Mouse (Mus musculus) embryonic facial prominence, embryonic 13.5 days (tissue): ENCODE data around the gene Pex7. TPM values are rescaled to one million over a fixed set of nuclear protein-coding genes. Genes with fewer than 3 reads are reported as not detected.
A peak's percentile ranks its signal among the peaks of the same experiment; 100 is the strongest.
"Not testable (repeated sequence)": the region's sequence is repeated elsewhere in the genome, so short reads cannot be mapped to it uniquely, and the experiment has no call there.

Experiments
- ATAC-seq: fragments of 200-750 bp; cut with Nextera tagmentation; 2 replicates; pipeline ENCODE4 v1.8.0; 2017; ENCODE audit warnings: low read depth; ENCODE audit not compliant: insufficient number of reproducible peaks, insufficient read depth, low FRiP score, low TSS enrichment
- H3K27ac ChIP-seq: fragments of 300-500 bp; sonication (generic); 2 replicates; pipeline ENCODE4 v1.5.1; 2015; ENCODE audit warnings: moderate library complexity, mild to moderate bottlenecking, inconsistent platforms
- H3K27me3 ChIP-seq: fragments of 300-500 bp; sonication (generic); 2 replicates; pipeline ENCODE4 v1.6.1; 2015; ENCODE audit warnings: mild to moderate bottlenecking, inconsistent platforms
- H3K36me3 ChIP-seq: fragments of 300-500 bp; sonication (generic); 2 replicates; pipeline ENCODE4 v1.6.1; 2015; ENCODE audit warnings: mild to moderate bottlenecking, inconsistent platforms
- H3K4me1 ChIP-seq: fragments of 300-500 bp; sonication (generic); 2 replicates; pipeline ENCODE4 v1.6.1; 2015; ENCODE audit warnings: inconsistent platforms
- H3K4me2 ChIP-seq: fragments of 300-500 bp; sonication (generic); 2 replicates; pipeline ENCODE4 v1.6.1; 2015; ENCODE audit warnings: moderate library complexity, mild to moderate bottlenecking, inconsistent platforms
- H3K4me3 ChIP-seq: fragments of 300-500 bp; sonication (generic); 2 replicates; pipeline ENCODE4 v1.5.1; 2015; ENCODE audit warnings: mild to moderate bottlenecking, inconsistent platforms
- H3K9ac ChIP-seq: fragments of 300-500 bp; sonication (generic); 2 replicates; pipeline ENCODE4 v1.6.1; 2015; ENCODE audit warnings: mild to moderate bottlenecking, inconsistent platforms
- H3K9me3 ChIP-seq: fragments of 300-500 bp; sonication (generic); 2 replicates; pipeline ENCODE4 v1.6.1; 2016; ENCODE audit warnings: inconsistent platforms
- WGBS: fragments of 180-500 bp; shearing (Covaris S2); methylation state at CpG from one replicate; pipeline ENCODE4 v1.1.7; 2015; ENCODE audit warnings: mixed read lengths; 5-methylcytosine and 5-hydroxymethylcytosine counted together
- polyA plus RNA-seq: library from polyadenylated mRNA; unstranded; fragments of >200 nt; fragmentation: Nextera tagmentation; extraction: Ambion mirVana; gene quantifications from 2 replicates; pipeline ENCODE4 v1.2.1, GENCODE M21; 2015

Gene Pex7
- polyA plus RNA-seq, 1 experiment from 2014 or later, result 24.9 TPM

- Histone ChIP-seq H3K27ac (peak overlapping the region; percentile 77), H3K9ac (peak overlapping the region; percentile 78), H3K27me3 (peaks cover 5% of the 10 kb centered on the region), H3K4me1 (peaks cover 15% of the 10 kb centered on the region), H3K36me3 (no peaks in the 10 kb centered on the region), H3K4me3 (peak overlapping the region; percentile 74), H3K4me2 (peak overlapping the region; percentile 96), H3K9me3 (no peaks in the 10 kb centered on the region)
- peak; percentile 84 for ATAC-seq
- WGBS, result under 1% methylated on average over 76 of the region's 97 CpGs
Observed at GRCm38 (mm10) chr10:19933511-19934383, 26.3 kb upstream of the Pex7 start.

GRCm38 (mm10) chr10:19932986-19933385 is 25.5 kb upstream of the Pex7 start:
- no peak for ATAC-seq
- peaks cover 15% of the 10 kb centered on the region for H3K4me1 ChIP-seq
- H3K4me3 ChIP-seq, result peak overlapping the region; percentile 74
- H3K4me2 ChIP-seq, result peak overlapping the region; percentile 96
- H3K27me3 ChIP-seq, result peaks cover 5% of the 10 kb centered on the region
- no peak overlapping the region for H3K9ac ChIP-seq
- H3K36me3 ChIP-seq, result no peaks in the 10 kb centered on the region
- 23% methylated on average over 3 of the region's 3 CpGs for WGBS
- no peak overlapping the region for H3K27ac ChIP-seq
- H3K9me3 ChIP-seq, result no peaks in the 10 kb centered on the region

GRCm38 (mm10) chr10:19928205-19928604 is 20.7 kb upstream of the Pex7 start:
- H3K9me3 ChIP-seq, result no peaks in the 10 kb centered on the region
- H3K4me1 ChIP-seq, result no peaks in the 10 kb centered on the region
- no peak overlapping the region for H3K27ac ChIP-seq
- H3K9ac ChIP-seq, result no peak overlapping the region
- no peak overlapping the region for H3K4me2 ChIP-seq
- peaks cover 5% of the 10 kb centered on the region for H3K27me3 ChIP-seq
- H3K4me3 ChIP-seq, result no peak overlapping the region
- 60% methylated on average over 1 of the region's 1 CpGs for WGBS
- ATAC-seq, result no peak
- H3K36me3 ChIP-seq, result no peaks in the 10 kb centered on the region

- ATAC-seq, H3K4me3 ChIP-seq, H3K9ac ChIP-seq, H3K9me3 ChIP-seq, H3K36me3 ChIP-seq, H3K27ac ChIP-seq, H3K27me3 ChIP-seq, H3K4me1 ChIP-seq, H3K4me2 ChIP-seq: not testable (repeated sequence)
- 87% methylated on average over 4 of the region's 4 CpGs for WGBS
Observed at GRCm38 (mm10) chr10:19926391-19926897, 19.0 kb upstream of the Pex7 start.

GRCm38 (mm10) chr10:19924256-19924655 is 16.8 kb upstream of the Pex7 start:
- Histone ChIP-seq H3K4me1 (no peaks in the 10 kb centered on the region), H3K27me3 (0 out of 2 replicates have a peak, but pooled peaks cover 3% of the 10 kb centered on the region), H3K36me3 (no peaks in the 10 kb centered on the region), H3K9ac (no peak overlapping the region), H3K9me3 (no peaks in the 10 kb centered on the region), H3K4me2 (no peak overlapping the region), H3K4me3 (no peak overlapping the region), H3K27ac (no peak overlapping the region)
- ATAC-seq, result no peak
- 70% methylated on average over 2 of the region's 2 CpGs for WGBS

- 0 out of 2 replicates have a peak, but pooled peaks cover 3% of the 10 kb centered on the region for H3K27me3 ChIP-seq
- H3K4me3 ChIP-seq, result no peak overlapping the region
- ATAC-seq, result no peak
- H3K9me3 ChIP-seq, result no peaks in the 10 kb centered on the region
- 59% methylated on average over 4 of the region's 4 CpGs for WGBS
- H3K9ac ChIP-seq, result no peak overlapping the region
- H3K27ac ChIP-seq, result no peak overlapping the region
- H3K36me3 ChIP-seq, result no peaks in the 10 kb centered on the region
- no peak overlapping the region for H3K4me2 ChIP-seq
- no peaks in the 10 kb centered on the region for H3K4me1 ChIP-seq
Observed at GRCm38 (mm10) chr10:19922410-19922809, 14.9 kb upstream of the Pex7 start.

GRCm38 (mm10) chr10:19915301-19915700 is 7.8 kb upstream of the Pex7 start:
- Histone ChIP-seq H3K4me1 (no peaks in the 10 kb centered on the region), H3K4me3 (no peak overlapping the region), H3K36me3 (no peaks in the 10 kb centered on the region), H3K27ac (no peak overlapping the region), H3K4me2 (no peak overlapping the region), H3K27me3 (no peaks in the 10 kb centered on the region; the same call in 1 of the 2 replicates), H3K9me3 (no peaks in the 10 kb centered on the region), H3K9ac (no peak overlapping the region)
- peak; percentile 67; the same call in 1 of the 2 replicates for ATAC-seq
- WGBS, result 45% methylated on average over 1 of the region's 1 CpGs

- Histone ChIP-seq H3K27me3 (peaks cover 5% of the 10 kb centered on the region; the same call in 1 of the 2 replicates), H3K4me2 (no peak overlapping the region), H3K9ac (no peak overlapping the region), H3K4me1 (no peaks in the 10 kb centered on the region), H3K36me3 (no peaks in the 10 kb centered on the region), H3K4me3 (no peak overlapping the region), H3K27ac (no peak overlapping the region), H3K9me3 (no peaks in the 10 kb centered on the region)
- WGBS, result 89% methylated on average over 4 of the region's 4 CpGs
- ATAC-seq, result no peak
Observed at GRCm38 (mm10) chr10:19913806-19914205, 6.3 kb upstream of the Pex7 start.

GRCm38 (mm10) chr10:19911583-19911982 is 4.1 kb upstream of the Pex7 start:
- H3K4me1 ChIP-seq, result no peaks in the 10 kb centered on the region
- no peak for ATAC-seq
- H3K9ac ChIP-seq, result no peak overlapping the region
- H3K4me2 ChIP-seq, result no peak overlapping the region
- no peak overlapping the region for H3K27ac ChIP-seq
- H3K36me3 ChIP-seq, result no peaks in the 10 kb centered on the region
- H3K27me3 ChIP-seq, result peaks cover 5% of the 10 kb centered on the region; the same call in 1 of the 2 replicates
- WGBS, result 18% methylated on average over 1 of the region's 1 CpGs
- H3K4me3 ChIP-seq, result no peak overlapping the region
- H3K9me3 ChIP-seq, result no peaks in the 10 kb centered on the region

- WGBS, result 83% methylated on average over 2 of the region's 2 CpGs
- no peaks in the 10 kb centered on the region for H3K4me1 ChIP-seq
Observed at GRCm38 (mm10) chr10:19910516-19910915, 3.0 kb upstream of the Pex7 start.

GRCm38 (mm10) chr10:19908076-19908475 is 587 bp upstream of the Pex7 start:
- no peaks in the 10 kb centered on the region for H3K36me3 ChIP-seq
- 71% methylated on average over 2 of the region's 2 CpGs for WGBS
- ATAC-seq, result no peak
- 0 out of 2 replicates have a peak overlapping the region, but pooled peaks have one; percentile 44 for H3K4me2 ChIP-seq
- no peaks in the 10 kb centered on the region for H3K9me3 ChIP-seq
- no peaks in the 10 kb centered on the region for H3K4me1 ChIP-seq
- 0 out of 2 replicates have a peak, but pooled peaks cover 5% of the 10 kb centered on the region for H3K27me3 ChIP-seq
- no peak overlapping the region for H3K9ac ChIP-seq
- no peak overlapping the region for H3K4me3 ChIP-seq
- no peak overlapping the region for H3K27ac ChIP-seq

More at GRCm38 (mm10) chr10:19910516-19910915, 3.0 kb upstream of the Pex7 start:
- H3K27ac ChIP-seq, result no peak overlapping the region
- peaks cover 5% of the 10 kb centered on the region; the same call in 1 of the 2 replicates for H3K27me3 ChIP-seq
- H3K4me3 ChIP-seq, result no peak overlapping the region
- no peak overlapping the region for H3K9ac ChIP-seq
- no peak overlapping the region for H3K4me2 ChIP-seq
- H3K36me3 ChIP-seq, result no peaks in the 10 kb centered on the region
- ATAC-seq, result no peak
- H3K9me3 ChIP-seq, result no peaks in the 10 kb centered on the region
